Mouse (Mus musculus): ENCODE data around the gene Olfr365. TPM values are rescaled to one million over a fixed set of nuclear protein-coding genes. Genes with fewer than 3 reads are reported as not detected.

Gene Olfr365
- polyA plus RNA-seq (2012; ENCODE audit: insufficient read depth, insufficient read length, missing spikeins) = not detected in 2 replicates

GRCm38 (mm10) chr2:37187898-37188297 lies at the start of gene Olfr365:
Gene Olfr365 (plus strand): TSS chr2:37188198.
- TF ChIP-seq POLR2A (IDR thresholded peaks at IDR 0.05; ENCODE audit: borderline replicate concordance, low read depth, low read length) (no peak), CTCF (IDR thresholded peaks at IDR 0.05; ENCODE audit: low read depth, low read length) (no peak)
- Histone ChIP-seq H3K4me3 (ENCODE audit: insufficient read depth, low read length) (no peak within 1 kb of the TSS), H3K27ac (ENCODE audit: insufficient read depth, low read depth, low read length) (no peak within 1 kb of the TSS), H3K4me1 (ENCODE audit: control insufficient read depth, insufficient read depth, low read length) (no peaks in the 10 kb centered on the region)

GRCm38 (mm10) chr2:37139022-37139421 lies 49.0 kb upstream of the Olfr365 start, which contains the start of gene Olfr364-ps1:
Gene Olfr364-ps1 (plus strand): TSS chr2:37139322.
- no peak within 1 kb of the TSS for H3K4me3 ChIP-seq (ENCODE audit: insufficient read depth, low read length)
- TF ChIP-seq POLR2A (IDR thresholded peaks at IDR 0.05; ENCODE audit: borderline replicate concordance, low read depth, low read length) (no peak), CTCF (IDR thresholded peaks at IDR 0.05; ENCODE audit: low read depth, low read length) (no peak)
- H3K4me1 ChIP-seq (ENCODE audit: control insufficient read depth, insufficient read depth, low read length) = no peaks in the 10 kb centered on the region
- no peak within 1 kb of the TSS for H3K27ac ChIP-seq (ENCODE audit: insufficient read depth, low read depth, low read length)

- Histone ChIP-seq H3K27ac (ENCODE audit: insufficient read depth, low read depth, low read length) (no peak within 1 kb of the TSS), H3K4me3 (ENCODE audit: insufficient read depth, low read length) (no peak within 1 kb of the TSS), H3K4me1 (ENCODE audit: control insufficient read depth, insufficient read depth, low read length) (no peaks in the 10 kb centered on the region)
- TF ChIP-seq POLR2A (IDR thresholded peaks at IDR 0.05; ENCODE audit: borderline replicate concordance, low read depth, low read length) (no peak), CTCF (IDR thresholded peaks at IDR 0.05; ENCODE audit: low read depth, low read length) (no peak)
These were observed 23.3 kb downstream of the Olfr365 start, which contains the start of gene Olfr366 for GRCm38 (mm10) chr2:37211274-37211673. Gene Olfr366 (plus strand): TSS chr2:37211574.

Other genes with a start within 250 kb of the Olfr365 start
- gene Olfr357, start 194.4 kb upstream of the Olfr365 start, polyA plus RNA-seq (2012; ENCODE audit: insufficient read depth, insufficient read length, missing spikeins) = not detected in 2 replicates
- not detected in 2 replicates for gene Olfr358, start 178.9 kb upstream of the Olfr365 start, polyA plus RNA-seq (2012; ENCODE audit: insufficient read depth, insufficient read length, missing spikeins)
- gene Olfr360, start 122.5 kb upstream of the Olfr365 start, polyA plus RNA-seq (2012; ENCODE audit: insufficient read depth, insufficient read length, missing spikeins) = not detected in 2 replicates
- not detected in 2 replicates for gene Olfr361, start 98.9 kb upstream of the Olfr365 start, polyA plus RNA-seq (2012; ENCODE audit: insufficient read depth, insufficient read length, missing spikeins)
- gene Olfr362, start 70.3 kb upstream of the Olfr365 start, polyA plus RNA-seq (2012; ENCODE audit: insufficient read depth, insufficient read length, missing spikeins) = not detected in 2 replicates
- gene Olfr364-ps1, start 48.9 kb upstream of the Olfr365 start, polyA plus RNA-seq (2012; ENCODE audit: insufficient read depth, insufficient read length, missing spikeins) = not detected in 2 replicates
- not detected in 2 replicates for gene Olfr366, start 23.4 kb downstream of the Olfr365 start, polyA plus RNA-seq (2012; ENCODE audit: insufficient read depth, insufficient read length, missing spikeins)
- not detected in 2 replicates for gene Olfr368, start 138.3 kb downstream of the Olfr365 start, polyA plus RNA-seq (2012; ENCODE audit: insufficient read depth, insufficient read length, missing spikeins)
- gene Pdcl, start 171.1 kb downstream of the Olfr365 start, polyA plus RNA-seq (2012; ENCODE audit: insufficient read depth, insufficient read length, missing spikeins) = 47.3 and 50.3 TPM in 2 replicates
- 28.4 and 34.9 TPM in 2 replicates for gene Rc3h2, start 234.7 kb downstream of the Olfr365 start, polyA plus RNA-seq (2012; ENCODE audit: insufficient read depth, insufficient read length, missing spikeins)

Data from bone marrow macrophage, adult 2 months (primary cell).